Mouse (Mus musculus) splenic B cell, adult 2 months (primary cell): ENCODE data around the gene Rbms3.

Experiments
- DNase-seq: peaks from one replicate; pipeline ENCODE4 v3.0.0-alpha.2; 2011; ENCODE audit warnings: low read depth, low spot score
- H3K27me3 ChIP-seq: 2 replicates; pipeline ENCODE4 v1.6.1; 2012; ENCODE audit warnings: mild to moderate bottlenecking, low read length, moderate library complexity, mixed read lengths; ENCODE audit not compliant: control insufficient read depth, poor library complexity, insufficient read depth, severe bottlenecking
- H3K36me3 ChIP-seq: 2 replicates; pipeline ENCODE4 v1.6.1; 2012; ENCODE audit warnings: mild to moderate bottlenecking, low read length, moderate library complexity, mixed read lengths; ENCODE audit not compliant: control insufficient read depth, poor library complexity, insufficient read depth, severe bottlenecking

Rbms3 gene

DNA sequence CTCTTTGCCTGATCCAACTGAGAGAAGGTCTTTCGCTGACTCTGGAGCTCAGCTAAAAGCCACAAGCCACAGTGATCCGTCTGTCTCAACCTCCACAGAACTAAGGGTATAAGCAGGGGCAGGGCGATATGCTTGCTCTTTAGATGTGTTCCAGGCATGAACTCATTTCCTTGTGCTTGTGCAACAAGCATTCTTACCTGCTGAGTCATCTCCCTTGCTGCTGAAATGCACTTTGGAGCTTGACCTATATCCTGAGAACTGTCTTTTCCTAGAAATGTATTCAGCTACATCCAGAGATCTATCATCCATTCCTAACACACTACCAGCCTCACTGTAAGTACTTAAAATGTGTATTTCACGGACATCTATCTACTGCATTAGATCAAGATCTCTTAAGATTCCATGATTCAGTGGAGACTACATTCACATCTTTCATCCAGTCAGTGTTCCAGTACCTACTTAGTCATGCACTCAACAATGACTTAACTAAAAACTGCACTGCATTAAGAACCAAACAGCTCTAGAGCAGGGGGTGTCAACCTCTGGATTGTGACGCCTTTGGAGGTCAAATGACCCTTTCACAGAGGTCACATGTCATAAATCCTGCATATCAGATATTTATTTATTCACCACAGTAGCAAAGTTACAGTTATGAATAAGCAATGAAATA, 58.4 kb downstream of the Rbms3 start:
- Histone ChIP-seq H3K36me3 (no peaks in the 10 kb centered on the region), H3K27me3 (no peaks in the 10 kb centered on the region)
- no peak for DNase-seq

DNA sequence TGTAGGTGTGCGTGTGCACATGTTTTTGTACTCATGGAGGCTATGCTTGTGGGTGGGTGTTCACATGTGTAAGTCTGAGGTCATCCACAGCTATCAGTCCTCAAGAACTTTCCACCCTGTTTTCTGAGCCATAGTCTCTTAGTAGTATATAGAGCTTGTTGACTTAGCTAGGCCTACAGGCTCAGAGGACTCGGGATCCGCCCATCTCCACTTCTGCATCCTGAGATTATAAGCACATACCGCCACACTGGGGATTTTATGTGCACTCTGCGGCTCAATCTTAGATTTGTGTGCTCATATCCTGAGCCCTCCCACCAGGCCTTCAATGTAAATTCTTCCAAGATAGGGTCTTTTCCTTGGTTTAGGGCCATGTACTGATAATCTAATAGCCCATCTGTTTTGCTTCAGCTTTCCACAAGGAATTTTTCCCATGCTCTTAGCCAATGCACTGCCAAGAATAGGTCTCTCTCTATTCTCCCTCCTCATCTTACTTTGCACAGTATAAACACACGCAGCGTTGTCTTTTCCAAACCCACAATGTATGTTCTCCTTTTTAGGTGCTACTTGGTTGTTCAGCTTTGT, 59.4 kb downstream of the Rbms3 start:
- no peaks in the 10 kb centered on the region for H3K36me3 ChIP-seq
- DNase-seq, result no peak
- no peaks in the 10 kb centered on the region for H3K27me3 ChIP-seq

DNA sequence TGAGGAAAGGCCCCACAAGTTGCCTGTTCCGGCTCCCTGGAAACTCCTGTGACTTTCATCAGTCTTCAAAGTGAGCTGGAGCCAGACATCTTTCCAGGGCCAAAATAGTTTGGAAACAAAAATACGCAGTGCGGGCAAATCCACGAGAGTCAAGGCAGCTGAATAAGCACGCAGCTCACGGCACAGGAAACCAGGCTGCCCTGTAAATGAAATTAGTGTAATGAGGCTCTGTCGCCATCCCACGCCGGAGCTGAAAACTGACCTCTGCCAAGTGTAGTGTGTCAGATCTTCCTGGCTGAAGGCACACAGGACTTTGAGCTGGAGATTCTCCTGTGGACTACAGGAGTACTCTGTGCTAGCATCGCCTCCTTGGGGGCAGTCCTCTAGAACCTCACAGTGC, 63.4 kb downstream of the Rbms3 start:
- Histone ChIP-seq H3K36me3 (no peaks in the 10 kb centered on the region), H3K27me3 (no peaks in the 10 kb centered on the region)
- DNase-seq, result no peak

DNA sequence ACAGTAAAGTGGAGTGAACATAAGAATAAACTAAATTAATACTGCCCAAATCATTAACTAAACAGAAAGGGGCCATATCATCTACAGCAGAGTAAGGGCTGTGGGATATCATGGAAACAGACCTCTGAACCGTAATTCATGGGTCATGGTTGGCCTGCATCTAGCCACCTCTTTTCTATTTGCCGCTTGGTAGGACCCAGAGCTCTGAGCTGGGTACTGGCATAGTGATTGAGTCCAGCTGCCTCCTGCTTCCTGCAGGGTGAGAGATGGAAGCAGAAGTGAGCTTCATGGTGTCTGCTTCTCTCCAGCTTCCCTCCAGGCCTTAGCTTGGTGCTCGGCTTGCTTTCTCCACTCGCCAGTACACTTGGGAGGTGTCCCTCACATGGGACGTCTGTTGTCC, 71.2 kb downstream of the Rbms3 start:
- no peak for DNase-seq
- H3K27me3 ChIP-seq, result no peaks in the 10 kb centered on the region

DNA sequence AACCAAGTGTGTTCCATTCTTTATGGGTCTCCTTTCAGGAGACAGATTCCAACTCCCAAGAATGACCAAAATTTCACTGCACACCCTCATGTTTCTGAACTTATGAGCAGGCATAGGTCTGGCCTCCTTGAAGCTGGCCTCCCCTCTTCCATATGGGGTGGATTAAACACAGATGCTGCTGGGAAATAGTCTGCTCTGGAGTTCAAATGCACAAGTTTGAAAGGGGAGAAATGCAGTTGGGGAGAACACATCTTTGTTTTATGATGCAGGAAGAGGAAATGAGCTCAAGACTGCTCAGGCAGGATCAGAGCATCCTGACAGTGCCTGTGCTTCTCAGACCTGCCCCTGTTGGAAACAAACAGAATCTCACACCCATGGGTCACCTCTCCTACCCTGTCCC, 75.4 kb downstream of the Rbms3 start:
- no peaks in the 10 kb centered on the region for H3K36me3 ChIP-seq
- no peak for DNase-seq
- H3K27me3 ChIP-seq, result no peaks in the 10 kb centered on the region

More for the DNA sequence above, 71.2 kb downstream of the Rbms3 start:
- no peaks in the 10 kb centered on the region for H3K36me3 ChIP-seq

DNA sequence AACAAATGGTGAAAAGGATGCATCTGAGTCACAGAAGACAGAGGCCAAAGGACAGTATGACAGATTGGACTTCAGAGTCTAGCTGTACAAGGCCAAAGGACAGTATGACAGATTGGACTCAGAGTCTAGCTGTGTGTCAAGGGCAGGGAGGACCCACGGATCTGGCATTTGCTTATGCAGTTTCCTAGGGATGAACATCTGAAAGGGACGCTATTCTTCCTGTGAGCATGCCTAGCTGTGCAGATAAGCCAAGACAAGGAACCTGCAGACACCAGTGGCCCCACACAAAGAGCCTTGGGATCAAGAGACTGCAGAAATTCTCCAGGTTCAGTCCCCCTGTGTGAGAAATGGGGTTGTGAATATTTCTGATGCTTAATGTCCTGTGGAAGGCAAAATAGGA, 100.4 kb downstream of the Rbms3 start:
- H3K27me3 ChIP-seq, result no peaks in the 10 kb centered on the region
- no peaks in the 10 kb centered on the region for H3K36me3 ChIP-seq
- DNase-seq, result no peak

DNA sequence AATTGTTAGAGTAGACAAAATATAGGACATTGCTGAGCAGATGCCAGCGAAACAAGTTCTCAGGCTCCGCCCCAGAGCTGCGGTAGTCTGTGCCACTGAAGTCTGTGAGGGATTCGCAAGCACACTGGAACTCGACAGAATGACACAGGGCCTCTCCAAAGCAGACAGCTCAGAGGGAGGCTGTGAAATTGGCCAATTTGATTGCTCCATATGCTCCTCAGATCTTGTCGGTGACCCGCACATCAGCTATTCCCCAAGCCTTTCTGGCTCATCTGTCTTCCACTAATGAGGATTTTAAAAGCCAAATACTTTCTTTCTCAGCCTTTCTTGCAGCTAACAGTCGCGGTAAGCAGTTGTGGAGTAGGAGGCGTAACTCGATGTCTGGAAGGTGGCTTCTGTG, 120.8 kb downstream of the Rbms3 start:
- no peaks in the 10 kb centered on the region for H3K27me3 ChIP-seq
- DNase-seq, result no peak
- no peaks in the 10 kb centered on the region for H3K36me3 ChIP-seq

DNA sequence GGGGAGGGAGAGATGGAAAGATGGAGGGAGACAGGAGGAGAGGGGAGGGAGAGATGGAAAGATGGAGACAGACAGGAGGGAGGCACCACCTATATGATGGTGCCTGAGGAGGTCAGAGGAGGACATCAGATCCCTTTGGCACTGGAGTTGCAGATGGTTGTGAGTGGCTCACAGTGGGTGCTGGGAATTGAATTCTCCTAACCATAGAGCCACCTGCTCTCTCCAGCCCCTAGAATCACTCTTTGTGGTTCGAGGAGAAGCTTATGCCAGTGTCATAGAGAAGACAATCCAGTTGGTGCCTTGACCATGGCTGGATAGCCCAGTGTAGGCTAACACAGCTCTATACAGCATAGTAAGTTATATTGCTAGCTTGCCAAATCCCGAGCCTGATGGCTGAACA, 137.8 kb downstream of the Rbms3 start:
- H3K27me3 ChIP-seq, result no peaks in the 10 kb centered on the region
- no peak for DNase-seq
- no peaks in the 10 kb centered on the region for H3K36me3 ChIP-seq

DNA sequence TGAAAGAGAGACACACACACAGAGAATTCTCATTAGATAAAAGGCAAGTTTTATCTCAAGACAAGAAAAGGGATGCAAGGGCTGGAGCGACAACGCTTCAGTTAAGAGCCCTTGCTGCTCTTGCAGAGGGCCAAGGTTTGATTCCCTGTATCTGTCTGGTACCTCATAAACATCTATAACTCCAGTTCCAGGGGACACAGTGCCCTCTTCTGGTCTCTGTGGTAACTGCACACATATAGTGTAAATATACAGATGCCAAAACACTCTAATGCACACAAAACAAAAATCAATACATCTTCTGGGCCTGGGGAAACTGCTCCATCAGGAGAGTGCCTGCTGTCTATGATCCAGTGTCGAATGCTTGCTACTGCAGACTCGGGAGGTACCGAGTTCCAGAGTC, 145.3 kb downstream of the Rbms3 start:
- Histone ChIP-seq H3K27me3 (no peaks in the 10 kb centered on the region), H3K36me3 (no peaks in the 10 kb centered on the region)
- no peak for DNase-seq

DNA sequence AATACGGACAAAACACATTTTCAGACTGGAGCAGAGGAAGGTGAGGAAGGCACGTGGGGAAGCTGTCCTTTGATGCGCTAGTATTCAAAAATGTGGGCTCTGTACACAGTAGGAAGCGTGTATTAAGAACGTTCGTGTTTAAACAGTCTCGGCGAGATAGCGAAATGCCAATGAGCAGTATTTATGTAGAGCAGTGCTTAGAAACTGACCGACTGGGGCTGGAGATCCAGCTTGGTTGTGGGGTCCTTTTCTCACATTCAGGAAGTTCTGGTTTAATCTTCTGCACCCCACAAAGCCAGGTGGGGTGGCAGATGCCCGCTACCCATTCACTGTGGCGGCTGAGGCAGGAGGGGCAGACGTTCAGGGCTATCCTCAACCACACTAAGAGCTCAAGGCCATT, 153.0 kb downstream of the Rbms3 start:
- no peaks in the 10 kb centered on the region for H3K27me3 ChIP-seq
- no peaks in the 10 kb centered on the region for H3K36me3 ChIP-seq
- no peak for DNase-seq

DNA sequence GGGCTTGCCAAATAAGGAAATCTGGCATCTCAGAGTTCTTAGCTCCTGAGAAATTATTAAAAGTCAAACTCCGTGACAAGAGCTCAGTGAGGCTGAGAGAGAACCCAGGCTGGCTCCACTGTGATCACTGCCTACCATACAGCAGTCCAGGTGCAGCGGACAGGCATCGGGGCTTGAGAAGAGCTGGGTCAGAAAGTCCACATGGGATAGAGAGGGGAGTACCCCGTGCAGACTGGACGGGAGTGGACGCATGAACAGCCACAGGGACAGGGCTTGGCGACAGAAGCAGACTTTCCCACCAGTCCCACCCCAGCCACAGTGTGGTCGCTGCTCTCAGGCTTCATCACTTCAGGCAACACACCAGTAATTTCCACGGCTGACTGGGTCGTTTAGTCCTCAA, 176.9 kb downstream of the Rbms3 start:
- DNase-seq, result no peak
- Histone ChIP-seq H3K36me3 (no peaks in the 10 kb centered on the region), H3K27me3 (no peaks in the 10 kb centered on the region)

DNA sequence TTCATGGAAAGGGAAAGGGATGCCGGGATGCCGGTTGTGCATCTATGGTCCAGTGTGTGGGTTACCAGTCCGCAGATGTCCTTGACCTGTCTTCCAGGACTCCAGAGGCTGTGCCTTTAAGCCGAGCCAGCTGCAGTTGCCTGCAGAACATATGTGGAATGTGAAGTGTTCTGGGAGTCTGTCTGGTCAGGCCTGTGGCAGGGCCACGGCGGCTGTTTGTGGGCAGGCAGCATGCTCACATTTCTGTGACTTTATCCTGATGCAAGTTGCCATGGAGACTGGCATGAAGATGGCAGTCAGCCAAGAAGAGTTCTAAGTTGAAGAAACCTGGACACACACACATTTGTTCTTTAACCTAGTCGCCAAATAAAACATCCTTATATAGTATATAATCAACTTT, 187.1 kb downstream of the Rbms3 start:
- H3K36me3 ChIP-seq, result no peaks in the 10 kb centered on the region
- DNase-seq, result no peak
- no peaks in the 10 kb centered on the region for H3K27me3 ChIP-seq

DNA sequence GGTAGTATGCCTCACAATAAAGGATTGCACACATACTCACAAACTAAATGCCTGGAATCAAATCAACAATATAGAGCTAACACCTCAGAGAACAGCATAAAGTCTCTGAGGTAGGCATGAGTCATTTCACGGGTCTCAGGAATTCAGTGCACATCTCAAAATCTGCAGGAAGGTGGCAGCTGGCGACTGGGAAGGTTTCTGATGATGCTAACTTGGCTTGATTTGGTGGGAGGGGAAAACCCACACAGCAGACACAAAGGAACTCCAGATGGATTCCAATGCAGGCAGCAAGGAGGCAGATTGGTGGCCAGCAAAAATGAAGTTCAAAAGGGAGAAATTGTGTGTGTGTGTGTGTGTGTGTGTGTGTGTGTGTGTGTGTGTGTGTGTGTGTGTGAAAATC, 193.9 kb downstream of the Rbms3 start:
- no peak for DNase-seq
- no peaks in the 10 kb centered on the region for H3K36me3 ChIP-seq
- no peaks in the 10 kb centered on the region for H3K27me3 ChIP-seq

DNA sequence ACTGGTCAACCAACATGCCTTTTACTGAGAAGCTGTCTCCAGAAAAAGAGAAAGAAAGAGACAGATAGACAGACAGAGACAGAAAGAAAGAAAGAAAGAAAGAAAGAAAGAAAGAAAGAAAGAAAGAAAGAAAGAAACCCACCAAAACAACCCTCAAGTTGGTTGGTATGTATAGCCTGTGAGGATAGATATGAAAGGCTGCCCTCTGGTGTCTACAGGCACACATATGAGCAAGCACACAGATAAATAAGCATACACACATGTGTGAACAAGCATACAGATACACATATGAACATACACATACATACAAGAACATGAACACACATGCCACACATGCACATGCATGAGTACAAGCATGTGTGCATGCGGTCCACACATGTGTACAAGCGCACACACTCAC, 199.0 kb downstream of the Rbms3 start:
- DNase-seq, result no peak
- no peaks in the 10 kb centered on the region for H3K27me3 ChIP-seq
- no peaks in the 10 kb centered on the region for H3K36me3 ChIP-seq

DNA sequence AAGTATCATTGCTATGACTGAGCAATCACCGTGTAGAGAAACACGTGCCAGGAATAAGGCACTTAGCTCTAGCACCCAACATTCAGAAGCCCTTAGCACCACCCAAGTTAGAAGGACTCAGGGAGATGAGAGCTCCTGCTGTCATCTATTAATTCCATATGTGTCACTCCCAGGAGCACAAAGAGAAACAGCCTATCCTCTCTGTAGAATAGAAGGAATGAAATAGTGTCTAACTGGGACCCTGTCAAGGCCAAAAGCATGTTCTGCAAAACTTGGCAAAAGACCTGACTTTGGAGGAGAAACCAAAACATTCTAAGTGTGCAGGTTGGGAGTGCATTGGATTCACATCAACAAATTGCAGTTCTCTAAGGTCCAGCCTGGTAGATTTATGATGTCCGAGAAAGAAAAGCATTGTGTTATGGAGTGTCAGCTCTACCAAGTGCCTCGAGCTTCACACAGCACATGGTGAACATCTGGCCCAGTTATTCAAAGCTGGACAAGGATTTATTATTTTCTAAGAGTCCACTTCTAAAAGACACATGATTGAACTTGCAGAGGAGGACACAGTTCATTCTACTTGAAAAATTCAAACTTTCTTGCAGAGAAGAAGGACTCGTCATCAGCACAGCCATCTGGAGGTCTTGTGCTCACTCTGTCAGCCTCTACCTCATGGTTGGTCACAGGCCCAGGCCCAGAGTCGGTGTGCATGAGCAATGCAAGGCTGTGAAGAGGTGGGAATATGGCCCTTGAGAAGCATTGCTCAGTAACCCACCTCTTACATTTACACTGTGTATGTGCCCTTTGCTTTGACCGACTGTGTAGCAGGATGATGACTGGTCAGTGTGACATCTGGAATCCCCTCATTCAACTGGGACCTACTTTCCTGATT, 200.3 kb downstream of the Rbms3 start:
- DNase-seq, result no peak
- H3K27me3 ChIP-seq, result no peaks in the 10 kb centered on the region
- H3K36me3 ChIP-seq, result no peaks in the 10 kb centered on the region
